Mouse (Mus musculus) C2C12 (cell line): ENCODE data around the gene Ctnnd2. TPM values are rescaled to one million over a fixed set of nuclear protein-coding genes. Genes with fewer than 3 reads are reported as not detected.

Source experiments
- H3K27me3 ChIP-seq: one replicate; pipeline ENCODE4 v1.6.1; 2011; ENCODE audit not compliant: control insufficient read depth, insufficient read depth, insufficient read length
- H3K36me3 ChIP-seq: one replicate; pipeline ENCODE4 v1.6.1; 2011; ENCODE audit not compliant: control insufficient read depth, insufficient read depth
- H3K4me3 ChIP-seq: one replicate; pipeline ENCODE4 v1.5.1; 2011; ENCODE audit warnings: mild to moderate bottlenecking, control low read depth; ENCODE audit not compliant: poor library complexity, insufficient read depth, severe bottlenecking
- H3K79me2 ChIP-seq: one replicate; pipeline ENCODE4 v1.6.1; 2011; ENCODE audit not compliant: control insufficient read depth, insufficient read depth
- H3K79me3 ChIP-seq: one replicate; pipeline ENCODE4 v1.6.1; 2011; ENCODE audit warnings: low read depth, control low read depth
- H3ac ChIP-seq: one replicate; pipeline ENCODE3; 2011; ENCODE audit warnings: low read depth; ENCODE audit not compliant: control insufficient read depth, insufficient read length
- CEBPB ChIP-seq: IDR thresholded peaks from one replicate; pipeline ENCODE4 v1.6.1; 2011; ENCODE audit warnings: low read depth, mild to moderate bottlenecking, control low read depth, moderate library complexity
- CTCF ChIP-seq: IDR thresholded peaks from one replicate; pipeline ENCODE4 v1.5.1; 2011; ENCODE audit not compliant: control insufficient read depth, insufficient read depth, insufficient read length
- FOSL1 ChIP-seq: IDR thresholded peaks from one replicate; pipeline ENCODE4 v1.8.0; 2011; ENCODE audit warnings: mild to moderate bottlenecking, low read length; ENCODE audit not compliant: poor library complexity, insufficient read depth, severe bottlenecking
- MAX ChIP-seq: IDR thresholded peaks from one replicate; pipeline ENCODE4 v1.6.1; 2011; ENCODE audit warnings: mild to moderate bottlenecking, control low read depth
- MYOD1 ChIP-seq: IDR thresholded peaks from one replicate; pipeline ENCODE4 v1.6.1; 2011; ENCODE audit warnings: low read depth; ENCODE audit not compliant: control insufficient read depth, insufficient read length
- MYOG ChIP-seq: IDR thresholded peaks from one replicate; pipeline ENCODE4 v1.6.1; 2011; ENCODE audit not compliant: control insufficient read depth, insufficient read length; ENCODE audit errors: extremely low read depth
- USF1 ChIP-seq: IDR thresholded peaks from one replicate; pipeline ENCODE4 v1.6.1; 2011; ENCODE audit warnings: low read depth, mild to moderate bottlenecking, control low read depth, moderate library complexity
- polyA plus RNA-seq: library from polyadenylated mRNA; unstranded; fragments of >200 nt; fragmentation: generic; extraction: Trizol; gene quantifications from one replicate; pipeline ENCODE4 v1.2.1, GENCODE M21; 2012; ENCODE audit warnings: missing spikeins

Gene Ctnnd2
- polyA plus RNA-seq, 1 experiment = 0.07 TPM

DNA sequence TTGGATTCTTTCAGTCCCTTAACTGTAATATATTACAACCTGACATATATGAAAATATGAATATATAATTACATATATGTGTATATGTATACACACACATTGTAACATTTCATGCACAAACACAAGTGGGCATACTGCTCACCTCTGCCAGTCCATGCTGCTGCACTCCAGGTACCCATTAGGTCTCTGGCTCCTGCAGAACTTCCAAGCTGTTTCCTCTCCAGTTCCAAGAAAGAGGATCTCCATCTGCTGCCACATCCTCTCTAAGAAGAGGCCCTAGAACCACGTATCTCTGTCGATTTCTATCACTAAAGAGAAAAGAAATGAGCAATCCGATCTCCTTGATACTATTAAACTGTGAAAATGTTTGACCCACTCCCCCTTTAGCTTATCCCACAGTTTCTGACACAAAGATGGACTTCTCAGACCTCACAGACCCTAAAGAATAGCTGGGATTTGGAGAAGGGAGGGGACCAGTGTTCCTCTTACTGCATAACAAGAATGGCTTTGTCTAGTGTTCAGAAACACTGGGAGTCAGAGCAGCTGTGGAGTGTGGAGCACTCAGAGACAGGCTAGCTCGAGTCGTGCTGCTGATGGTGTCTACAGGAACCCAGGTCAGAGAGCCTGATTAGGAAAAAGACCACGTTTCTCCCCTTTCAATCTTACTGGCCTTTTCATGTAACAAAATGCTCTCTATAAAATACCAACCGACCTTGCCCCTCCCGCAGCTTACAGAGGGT is 790.2 kb downstream of the Ctnnd2 start:
- H3K4me3 ChIP-seq = no peak overlapping the region
- no peaks in the 10 kb centered on the region for H3K36me3 ChIP-seq
- no peaks in the 10 kb centered on the region for H3K79me2 ChIP-seq
- no peak overlapping the region for H3ac ChIP-seq
- TF ChIP-seq MAX (no peak), MYOG (no peak), MYOD1 (no peak), CTCF (no peak), USF1 (no peak), CEBPB (no peak), FOSL1 (no peak)
- H3K79me3 ChIP-seq = no peaks in the 10 kb centered on the region
- H3K27me3 ChIP-seq = no peaks in the 10 kb centered on the region

DNA sequence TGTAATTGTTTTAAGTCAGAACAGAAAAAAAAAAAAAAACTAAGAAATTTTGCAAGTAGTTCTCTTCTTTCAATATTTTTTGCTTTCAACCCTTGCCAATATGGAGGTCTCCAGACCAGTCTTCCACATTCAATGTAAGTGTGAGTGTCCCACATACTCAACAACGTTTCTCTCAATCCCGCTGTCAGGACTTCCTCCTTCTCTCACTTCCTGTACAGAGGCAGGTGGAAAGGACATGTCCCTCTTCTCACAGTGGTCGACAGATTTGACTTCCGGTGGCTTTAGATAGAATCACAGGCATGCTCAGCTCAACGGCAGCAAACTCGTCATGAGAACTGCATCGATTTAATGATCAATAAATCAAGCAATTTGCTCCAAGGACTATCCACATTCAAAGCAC is 791.7 kb downstream of the Ctnnd2 start:
- no peaks in the 10 kb centered on the region for H3K79me3 ChIP-seq
- H3K36me3 ChIP-seq = no peaks in the 10 kb centered on the region
- TF ChIP-seq CTCF = no peak
- no peak for TF ChIP-seq MYOG
- TF ChIP-seq USF1 = no peak
- TF ChIP-seq CEBPB = no peak
- no peak for TF ChIP-seq FOSL1
- TF ChIP-seq MAX = no peak
- TF ChIP-seq MYOD1 = no peak
- no peaks in the 10 kb centered on the region for H3K79me2 ChIP-seq
- H3ac ChIP-seq = no peak overlapping the region
- H3K27me3 ChIP-seq = no peaks in the 10 kb centered on the region
- H3K4me3 ChIP-seq = no peak overlapping the region

DNA sequence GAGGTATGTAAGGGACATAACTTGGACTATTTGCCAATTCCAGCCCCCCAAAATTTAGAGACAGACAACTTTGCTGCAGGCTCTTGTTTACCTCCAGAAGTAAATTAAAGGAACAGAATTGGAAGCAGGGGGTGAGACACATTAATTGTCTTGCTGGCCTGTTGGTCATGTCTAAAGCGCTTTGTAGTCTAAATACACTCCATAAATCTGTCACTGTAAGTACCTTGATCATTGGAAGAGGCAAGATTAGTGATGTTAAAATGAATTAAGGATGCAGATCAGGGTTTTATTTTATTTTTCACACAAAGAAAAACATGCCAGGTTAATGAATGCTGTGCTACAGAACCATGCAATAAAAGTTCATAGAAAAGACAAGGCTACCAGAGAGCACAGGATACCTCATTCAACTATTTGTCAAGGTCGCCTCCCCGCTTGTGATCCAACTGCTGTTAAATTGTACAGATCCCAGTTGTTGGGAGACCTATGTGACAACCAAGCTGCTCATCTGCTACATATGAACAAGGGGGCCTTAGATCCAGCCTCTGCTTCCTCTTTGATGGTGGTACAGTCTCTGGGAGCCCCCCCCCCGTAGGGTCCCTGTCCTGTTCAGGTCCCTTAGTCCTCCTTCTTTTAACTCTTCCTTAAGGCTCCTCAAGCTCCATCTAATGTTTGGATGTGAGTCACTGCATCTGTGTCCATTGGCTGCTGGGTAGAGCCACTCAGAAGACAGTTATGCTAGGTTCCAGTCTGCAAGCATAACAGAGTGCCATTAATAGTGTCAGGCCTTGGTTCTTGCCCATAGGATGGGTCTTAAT is 792.7 kb downstream of the Ctnnd2 start:
- Histone ChIP-seq H3K27me3 (no peaks in the 10 kb centered on the region), H3K4me3 (no peak overlapping the region), H3K79me3 (no peaks in the 10 kb centered on the region), H3K36me3 (no peaks in the 10 kb centered on the region), H3K79me2 (no peaks in the 10 kb centered on the region), H3ac (no peak overlapping the region)
- TF ChIP-seq CTCF = no peak
- TF ChIP-seq FOSL1 = no peak
- TF ChIP-seq CEBPB = no peak
- no peak for TF ChIP-seq MYOD1
- no peak for TF ChIP-seq USF1
- TF ChIP-seq MYOG = no peak
- no peak for TF ChIP-seq MAX

DNA sequence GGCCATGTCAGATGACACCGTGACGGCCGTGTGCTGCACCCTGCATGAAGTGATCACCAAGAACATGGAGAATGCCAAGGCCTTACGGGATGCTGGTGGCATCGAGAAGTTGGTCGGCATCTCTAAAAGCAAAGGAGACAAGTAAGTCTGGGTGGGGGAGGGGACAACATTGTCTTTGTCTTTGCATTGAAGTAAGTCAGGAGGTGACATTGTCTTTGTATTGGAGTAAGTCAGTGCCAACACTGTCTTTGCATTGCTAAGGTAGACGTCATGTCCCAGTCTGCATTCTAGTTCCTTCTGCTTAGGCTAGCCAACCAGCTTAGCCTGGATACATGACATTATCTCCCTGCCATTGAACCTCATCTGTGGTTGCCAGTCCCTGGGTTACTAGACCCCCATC is 794.4 kb downstream of the Ctnnd2 start:
- H3K36me3 ChIP-seq = no peaks in the 10 kb centered on the region
- no peaks in the 10 kb centered on the region for H3K27me3 ChIP-seq
- H3K4me3 ChIP-seq = no peak overlapping the region
- H3K79me3 ChIP-seq = no peaks in the 10 kb centered on the region
- TF ChIP-seq MAX = no peak
- TF ChIP-seq MYOG = no peak
- TF ChIP-seq CTCF = no peak
- no peak for TF ChIP-seq FOSL1
- no peak for TF ChIP-seq MYOD1
- TF ChIP-seq CEBPB = no peak
- no peak for TF ChIP-seq USF1
- no peak overlapping the region for H3ac ChIP-seq
- H3K79me2 ChIP-seq = no peaks in the 10 kb centered on the region

DNA sequence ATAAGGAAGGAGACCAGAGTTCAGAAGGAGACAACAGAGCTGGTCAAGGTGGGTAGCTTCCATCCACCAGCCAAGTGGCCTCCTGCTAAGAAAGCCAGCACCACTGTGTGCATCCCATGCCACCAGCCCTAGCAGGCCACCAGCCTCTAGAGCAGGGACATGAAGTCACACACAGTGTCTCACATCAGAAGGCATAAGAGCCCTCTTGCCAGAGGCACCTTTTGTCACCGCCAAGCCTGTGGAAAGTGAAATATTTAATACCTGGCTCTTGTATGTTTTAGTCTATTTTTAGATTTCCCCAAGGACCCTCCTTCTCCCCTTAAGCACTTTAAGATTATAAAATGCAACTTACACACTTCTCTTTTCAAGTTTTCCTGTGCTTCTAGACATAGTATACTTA is 802.0 kb downstream of the Ctnnd2 start:
- TF ChIP-seq MYOD1 (no peak), MAX (no peak), CEBPB (no peak), MYOG (no peak)
- Histone ChIP-seq H3K79me2 (no peaks in the 10 kb centered on the region), H3K79me3 (no peaks in the 10 kb centered on the region), H3K27me3 (peaks cover 11% of the 10 kb centered on the region), H3K4me3 (no peak overlapping the region), H3K36me3 (no peaks in the 10 kb centered on the region), H3ac (no peak overlapping the region)
